Mouse (Mus musculus) right cerebral cortex, postnatal 10 days (tissue): ENCODE measurements around the gene Prph.

Experiments
- DNase-seq, 2 experiments: peaks; one replicate each; pipeline ENCODE4 v3.0.0; 2021; ENCODE audit warnings: low spot score in 2 of 2

Gene Prph

GRCm38 (mm10) chr15:99096831-99097500 is 42.0 kb downstream of the Prph start:
- DNase-seq: peak in 1 of 2 experiments; percentile 31

- peak in 1 of 2 experiments; percentile 36 for DNase-seq
Observed at GRCm38 (mm10) chr15:99097840-99098492, 43.0 kb downstream of the Prph start.

- DNase-seq: no peak
Observed at GRCm38 (mm10) chr15:99098493-99098861, 43.5 kb downstream of the Prph start.

- peak; percentile 31 to 66 for DNase-seq
Observed at GRCm38 (mm10) chr15:99099139-99099556, 44.2 kb downstream of the Prph start.

GRCm38 (mm10) chr15:99099984-99100383 is 45.0 kb downstream of the Prph start:
- no peak for DNase-seq

GRCm38 (mm10) chr15:99105238-99105637 is 50.3 kb downstream of the Prph start:
- DNase-seq: no peak

- DNase-seq: no peak
Observed at GRCm38 (mm10) chr15:99107866-99108265, 52.9 kb downstream of the Prph start.
